Mouse (Mus musculus) lung, embryonic 16.5 days (tissue): ENCODE results near the gene Cfl1. TPM values are rescaled to one million over a fixed set of nuclear protein-coding genes. Genes with fewer than 3 reads are reported as not detected.

ENCODE experiments used
- ATAC-seq: fragments of 200-750 bp; cut with Nextera tagmentation; 2 replicates; pipeline ENCODE4 v1.8.0; 2017; ENCODE audit warnings: low read depth, mild to moderate bottlenecking, moderate library complexity
- H3K27ac ChIP-seq: fragments of 300-500 bp; sonication (generic); 2 replicates; pipeline ENCODE4 v1.5.1; 2014; ENCODE audit warnings: mild to moderate bottlenecking, control low read depth, low read length
- H3K27me3 ChIP-seq: fragments of 300-500 bp; sonication (generic); 2 replicates; pipeline ENCODE4 v1.6.1; 2014; ENCODE audit warnings: low read depth, low read length, mixed read lengths; ENCODE audit not compliant: control insufficient read depth, insufficient read depth
- H3K36me3 ChIP-seq: fragments of 300-500 bp; sonication (generic); 2 replicates; pipeline ENCODE4 v1.6.1; 2014; ENCODE audit warnings: low read length; ENCODE audit not compliant: control insufficient read depth, insufficient read depth
- H3K4me1 ChIP-seq: fragments of 300-500 bp; sonication (generic); replicated peaks from 2 replicates; pipeline ENCODE4 v1.6.1; 2014; ENCODE audit warnings: low read length, mixed read lengths; ENCODE audit not compliant: control insufficient read depth, insufficient read depth
- H3K4me2 ChIP-seq: fragments of 300-500 bp; sonication (generic); 2 replicates; pipeline ENCODE4 v1.6.1; 2014; ENCODE audit warnings: low read depth, low read length, control low read depth
- H3K4me3 ChIP-seq: fragments of 300-500 bp; sonication (generic); 2 replicates; pipeline ENCODE4 v1.5.1; 2014; ENCODE audit warnings: mild to moderate bottlenecking, low read length, control low read depth
- H3K9ac ChIP-seq: fragments of 300-500 bp; sonication (generic); 2 replicates; pipeline ENCODE4 v1.6.1; 2014; ENCODE audit warnings: low read length, control low read depth
- H3K9me3 ChIP-seq: fragments of 300-500 bp; sonication (generic); 2 replicates; pipeline ENCODE4 v1.6.1; 2016; ENCODE audit warnings: low read length; ENCODE audit not compliant: control insufficient read depth
- WGBS: fragments of 180-500 bp; shearing (Covaris S2); extraction: QIAGEN DNeasy Blood & Tissue Kit; methylation state at CpG from one replicate; pipeline ENCODE4 v1.1.7; 2014; 5-methylcytosine and 5-hydroxymethylcytosine counted together
- polyA plus RNA-seq: library from polyadenylated mRNA; unstranded; fragments of >200 nt; fragmentation: Nextera tagmentation; extraction: Ambion mirVana; gene quantifications from 2 replicates; pipeline ENCODE4 v1.2.1, GENCODE M21; 2015

Cfl1 gene
- polyA plus RNA-seq, 1 experiment from 2014 or later: 2,793 TPM

- peak overlapping the region; percentile 9; the same call in 1 of the 2 replicates for H3K27ac ChIP-seq
- H3K4me1 ChIP-seq: peaks cover 20% of the 10 kb centered on the region
- H3K27me3 ChIP-seq: no peaks in the 10 kb centered on the region
- peak overlapping the region; percentile 53 for H3K4me3 ChIP-seq
- ATAC-seq: peak; percentile 7; the same call in 1 of the 2 replicates
- WGBS: 45% methylated on average over 15 of the region's 15 CpGs
- no peaks in the 10 kb centered on the region for H3K9me3 ChIP-seq
- H3K36me3 ChIP-seq: no peaks in the 10 kb centered on the region
- H3K9ac ChIP-seq: peak overlapping the region; percentile 69
- H3K4me2 ChIP-seq: peak overlapping the region; percentile 75
Measured at GRCm38 (mm10) chr19:5511074-5511632, 20.9 kb downstream of the Cfl1 start.

- no peak overlapping the region for H3K4me3 ChIP-seq
- peak overlapping the region; percentile 31 for H3K27ac ChIP-seq
- no peaks in the 10 kb centered on the region for H3K27me3 ChIP-seq
- no peaks in the 10 kb centered on the region for H3K36me3 ChIP-seq
- no peak overlapping the region for H3K9ac ChIP-seq
- peak overlapping the region; percentile 13; the same call in 1 of the 2 replicates for H3K4me2 ChIP-seq
- no peak for ATAC-seq
- no peaks in the 10 kb centered on the region for H3K9me3 ChIP-seq
- WGBS: 65% methylated on average over 12 of the region's 12 CpGs
- peaks cover 20% of the 10 kb centered on the region for H3K4me1 ChIP-seq
Measured at GRCm38 (mm10) chr19:5512091-5513004, 22.1 kb downstream of the Cfl1 start.

GRCm38 (mm10) chr19:5513005-5513349, 22.7 kb downstream of the Cfl1 start:
- no peak overlapping the region for H3K9ac ChIP-seq
- peaks cover 20% of the 10 kb centered on the region for H3K4me1 ChIP-seq
- ATAC-seq: no peak
- H3K36me3 ChIP-seq: no peaks in the 10 kb centered on the region
- no peak overlapping the region for H3K4me2 ChIP-seq
- WGBS: 77% methylated on average over 3 of the region's 3 CpGs
- H3K27ac ChIP-seq: no peak overlapping the region
- no peaks in the 10 kb centered on the region for H3K27me3 ChIP-seq
- no peak overlapping the region for H3K4me3 ChIP-seq
- no peaks in the 10 kb centered on the region for H3K9me3 ChIP-seq

GRCm38 (mm10) chr19:5515840-5516777, 25.9 kb downstream of the Cfl1 start:
- no peak overlapping the region for H3K27ac ChIP-seq
- no peaks in the 10 kb centered on the region for H3K36me3 ChIP-seq
- H3K4me1 ChIP-seq: peaks cover 15% of the 10 kb centered on the region
- no peak overlapping the region for H3K4me2 ChIP-seq
- H3K9ac ChIP-seq: no peak overlapping the region
- no peaks in the 10 kb centered on the region for H3K9me3 ChIP-seq
- H3K4me3 ChIP-seq: no peak overlapping the region
- no peak for ATAC-seq
- H3K27me3 ChIP-seq: no peaks in the 10 kb centered on the region
- 85% methylated on average over 7 of the region's 7 CpGs for WGBS

DNA sequence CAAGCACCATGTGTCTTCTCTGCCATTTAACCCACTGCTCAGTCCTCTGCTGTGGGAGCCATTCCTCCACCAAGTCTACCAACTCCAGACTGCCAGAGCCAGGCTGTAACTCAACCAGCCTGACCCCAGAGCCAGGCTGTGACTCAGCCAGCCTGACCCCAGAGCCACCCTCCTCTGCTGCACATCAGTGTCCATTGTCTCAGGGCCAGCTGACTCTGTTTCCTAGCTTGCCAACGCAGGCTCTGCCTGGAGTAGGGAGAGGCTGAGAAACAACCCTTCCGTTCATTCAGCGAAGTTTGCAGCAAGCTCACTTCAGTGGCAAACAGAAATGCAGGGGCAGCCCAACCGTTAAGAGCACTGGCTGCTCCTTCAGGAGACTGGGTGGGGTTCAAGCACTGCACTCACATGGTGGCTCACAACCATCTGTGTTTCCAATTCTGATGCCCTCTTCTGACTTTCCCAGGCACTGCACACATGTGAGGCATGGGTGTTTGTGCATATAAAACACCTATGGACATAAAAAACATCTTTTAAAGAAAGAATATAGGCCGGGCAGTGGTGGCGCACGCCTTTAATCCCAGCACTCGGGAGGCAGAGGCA, 26.8 kb downstream of the Cfl1 start:
- Histone ChIP-seq H3K27ac (no peak overlapping the region), H3K36me3 (no peaks in the 10 kb centered on the region), H3K9me3 (no peaks in the 10 kb centered on the region), H3K4me3 (no peak overlapping the region), H3K4me2 (no peak overlapping the region), H3K4me1 (peaks cover 7% of the 10 kb centered on the region), H3K9ac (no peak overlapping the region), H3K27me3 (no peaks in the 10 kb centered on the region)
- WGBS: 66% methylated on average over 8 of the region's 8 CpGs
- ATAC-seq: peak; percentile 36; the same call in 1 of the 2 replicates

- no peak overlapping the region for H3K4me2 ChIP-seq
- no peak overlapping the region for H3K9ac ChIP-seq
- WGBS: 81% methylated on average over 3 of the region's 3 CpGs
- no peaks in the 10 kb centered on the region for H3K36me3 ChIP-seq
- H3K9me3 ChIP-seq: no peaks in the 10 kb centered on the region
- no peak overlapping the region for H3K27ac ChIP-seq
- no peaks in the 10 kb centered on the region for H3K4me1 ChIP-seq
- H3K27me3 ChIP-seq: no peaks in the 10 kb centered on the region
- ATAC-seq: no peak
- no peak overlapping the region for H3K4me3 ChIP-seq
Measured at GRCm38 (mm10) chr19:5518721-5519120, 28.5 kb downstream of the Cfl1 start.

DNA sequence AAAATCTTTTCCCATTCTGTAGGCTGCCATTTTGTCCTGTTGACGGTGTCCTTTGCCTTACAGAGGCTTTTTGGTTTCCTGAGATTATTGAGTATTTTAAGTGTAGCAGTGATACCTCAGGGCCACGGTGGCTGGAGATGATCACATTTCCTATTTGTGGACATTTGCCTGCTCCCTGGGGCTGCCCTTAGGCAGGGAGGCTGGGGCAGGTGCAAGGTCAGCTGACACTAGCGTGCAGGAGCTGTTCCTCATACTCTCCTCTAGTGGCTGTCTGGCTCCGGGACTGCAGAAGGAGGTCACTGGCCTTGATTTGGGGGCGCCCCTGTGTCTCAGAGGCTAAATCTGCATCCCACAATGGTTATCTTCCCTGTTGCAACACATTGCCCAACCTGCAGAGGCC, 34.9 kb downstream of the Cfl1 start:
- Histone ChIP-seq H3K4me1 (no peaks in the 10 kb centered on the region), H3K9me3 (no peaks in the 10 kb centered on the region), H3K27me3 (no peaks in the 10 kb centered on the region), H3K4me3 (no peak overlapping the region), H3K4me2 (no peak overlapping the region), H3K36me3 (no peaks in the 10 kb centered on the region), H3K9ac (no peak overlapping the region), H3K27ac (no peak overlapping the region)
- no peak for ATAC-seq
- WGBS: 65% methylated on average over 5 of the region's 5 CpGs

DNA sequence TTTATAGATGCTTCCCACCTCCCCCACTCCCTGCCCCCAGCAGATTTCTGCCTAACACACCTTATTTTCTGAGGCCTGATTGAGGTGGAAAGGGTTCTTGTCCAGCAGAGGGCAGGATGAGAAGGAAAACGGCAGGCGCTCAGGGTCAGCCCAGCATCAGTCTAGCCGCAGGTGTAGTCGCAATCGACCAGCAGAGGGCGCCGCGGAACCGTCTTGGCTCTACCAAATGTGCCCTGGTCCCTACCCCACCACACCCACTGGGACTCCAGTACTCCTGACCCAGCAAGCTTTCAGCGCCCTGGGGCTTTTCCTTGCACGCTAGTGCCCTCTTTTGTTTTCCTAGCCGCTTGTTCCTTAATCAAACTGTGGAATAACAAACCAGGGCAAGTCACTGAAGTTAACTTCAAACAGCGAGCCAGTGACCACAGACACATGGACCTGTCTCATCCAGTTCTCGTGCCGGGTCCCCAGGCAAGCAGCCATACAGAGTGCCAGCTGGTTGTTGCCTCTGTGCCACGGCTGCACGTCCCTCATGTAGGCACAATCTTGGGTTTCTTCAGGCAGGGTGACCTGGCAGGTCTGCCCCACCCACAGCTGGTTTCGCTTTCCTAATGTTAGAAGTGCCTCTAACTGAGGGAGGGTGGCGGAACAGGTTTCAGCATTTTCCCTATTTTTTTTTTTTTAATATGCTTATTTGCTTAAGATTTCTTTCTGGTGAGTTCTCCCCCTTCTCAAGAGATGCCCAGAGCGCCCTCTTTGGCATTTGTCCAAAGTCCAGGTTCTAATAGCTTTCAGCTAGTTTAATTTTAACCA, 39.3 kb downstream of the Cfl1 start:
- H3K4me3 ChIP-seq: peak overlapping the region; percentile 39
- peak overlapping the region; percentile 97 for H3K27ac ChIP-seq
- H3K27me3 ChIP-seq: no peaks in the 10 kb centered on the region
- no peaks in the 10 kb centered on the region for H3K36me3 ChIP-seq
- peaks cover 12% of the 10 kb centered on the region for H3K4me1 ChIP-seq
- peak overlapping the region; percentile 61 for H3K4me2 ChIP-seq
- peak; percentile 99 for ATAC-seq
- no peaks in the 10 kb centered on the region for H3K9me3 ChIP-seq
- H3K9ac ChIP-seq: peak overlapping the region; percentile 55
- 10% methylated on average over 20 of the region's 20 CpGs for WGBS
